Mouse (Mus musculus) cerebellum, postnatal 36 days (tissue): Measurements from ENCODE around the gene Pkp4.
A peak's percentile ranks its signal among the peaks of the same experiment; 100 is the strongest.

Source experiments
- DNase-seq, 2 experiments: peaks; one replicate each; pipeline ENCODE4 v3.0.0; 2021 to 2022; ENCODE audit warnings: mixed read lengths in 2 of 2

The Pkp4 gene

GRCm38 (mm10) chr2:59272713-59273112, 112.1 kb downstream of the Pkp4 start:
- peak; percentile 22 to 25 for DNase-seq

DNA sequence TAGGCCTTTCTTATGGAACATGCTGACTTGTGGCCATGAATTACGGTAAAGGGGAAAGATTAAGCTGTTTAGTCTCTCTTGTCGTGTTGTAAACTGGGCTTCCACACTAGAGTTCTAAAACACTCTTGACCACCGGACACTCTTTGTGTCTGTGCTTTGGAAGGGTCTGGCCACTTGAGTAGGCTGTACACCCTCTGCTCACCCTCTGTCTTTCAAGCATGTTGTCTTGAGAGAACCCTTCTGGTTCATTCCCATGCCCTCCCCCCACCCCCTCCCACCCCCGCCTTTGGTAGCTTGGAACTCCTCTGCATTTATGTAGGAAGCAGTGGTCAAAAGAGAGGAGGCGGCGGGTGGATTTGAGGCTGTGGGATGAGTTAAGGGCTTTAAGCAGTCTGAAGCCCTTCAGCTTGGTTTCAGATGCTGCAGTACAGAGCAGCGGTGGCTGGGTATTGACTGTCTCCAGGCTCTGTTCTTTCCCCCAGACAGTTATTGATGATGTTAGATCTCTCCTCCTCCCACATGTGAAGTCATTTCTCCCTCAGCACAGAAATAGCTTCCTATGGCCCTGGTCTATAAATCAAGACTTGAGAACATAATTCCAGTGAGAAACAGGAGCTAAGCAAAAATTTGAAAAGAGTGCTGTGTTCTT, 120.4 kb downstream of the Pkp4 start:
- DNase-seq, result no peak

DNA sequence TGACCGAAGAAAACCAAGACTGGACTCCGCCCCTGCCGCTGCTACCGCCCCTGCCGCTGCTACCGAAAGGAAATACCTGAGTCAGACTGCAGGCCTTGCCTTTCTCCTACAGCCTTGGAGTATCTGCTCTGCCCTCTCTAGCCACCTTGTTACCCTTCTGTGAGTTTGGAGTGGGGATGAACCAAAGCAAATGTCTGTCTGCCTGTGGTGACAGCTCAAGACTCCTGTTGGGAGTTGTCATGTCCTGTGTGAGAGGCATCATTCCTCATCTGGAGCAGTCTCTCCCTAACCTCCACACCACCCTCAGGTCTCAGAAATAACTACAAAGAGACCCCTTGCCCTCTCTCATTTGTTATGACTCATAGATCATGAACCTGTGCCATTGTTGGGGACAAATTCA, 122.3 kb downstream of the Pkp4 start:
- DNase-seq, result no peak

DNA sequence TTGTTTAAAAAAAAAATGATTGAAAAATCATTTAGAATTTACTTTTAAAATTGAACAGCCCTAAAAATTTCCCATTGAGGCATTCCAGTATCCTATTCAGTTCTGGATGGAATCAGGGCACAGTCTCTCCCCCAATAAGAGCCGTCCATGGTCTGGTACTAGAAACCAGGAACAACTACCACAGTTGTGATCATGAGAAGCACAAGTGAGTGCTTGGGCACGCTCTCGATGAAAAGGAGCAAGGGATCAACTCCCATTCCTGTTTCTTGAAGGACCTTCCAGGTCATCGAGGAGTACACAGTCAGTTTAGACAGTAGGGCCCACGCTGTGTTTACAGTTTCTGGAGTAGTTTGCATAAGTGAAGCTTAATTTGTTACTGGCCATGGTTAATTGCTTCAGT, 123.6 kb downstream of the Pkp4 start:
- no peak for DNase-seq

DNA sequence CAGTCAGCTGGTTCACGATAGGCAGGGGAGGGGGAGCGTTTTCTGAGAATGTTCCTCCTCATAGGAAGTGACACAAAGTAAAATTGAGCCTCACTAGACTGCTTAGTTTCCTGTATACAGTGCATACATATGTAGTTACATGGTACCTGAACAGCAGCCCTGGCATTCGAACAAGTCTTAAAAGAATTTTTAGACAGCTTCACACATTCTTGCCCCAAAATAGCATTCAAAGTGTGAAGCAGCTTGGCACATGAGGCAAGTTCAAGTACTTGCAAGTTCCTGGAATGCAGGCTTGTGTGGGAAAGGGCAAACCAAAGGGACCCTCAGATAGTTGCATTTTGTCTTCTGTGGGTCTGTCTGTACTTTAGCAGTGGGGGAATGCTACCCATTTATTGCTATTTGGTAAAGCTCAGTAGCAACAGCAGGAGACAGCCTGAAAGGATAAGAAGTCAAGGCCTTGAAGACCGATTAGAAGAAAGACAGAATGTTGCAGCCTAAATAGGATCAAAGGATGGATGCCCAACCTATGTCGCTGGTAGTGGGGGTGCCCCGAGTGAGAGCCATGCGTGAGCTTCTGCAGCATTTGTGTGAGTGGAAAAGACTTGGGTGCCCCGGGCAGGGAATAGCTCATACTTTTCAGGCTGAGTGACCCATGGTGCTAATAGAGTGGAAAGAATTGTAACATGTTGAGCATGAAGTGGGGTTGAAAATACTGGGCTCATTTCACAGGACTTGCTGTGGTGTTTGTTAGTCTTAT, 124.3 kb downstream of the Pkp4 start:
- DNase-seq, result no peak

GRCm38 (mm10) chr2:59285581-59285980, 124.9 kb downstream of the Pkp4 start:
- DNase-seq, result no peak

- DNase-seq, result peak; percentile 81 to 84
Observed at GRCm38 (mm10) chr2:59286247-59286646, 125.6 kb downstream of the Pkp4 start.

DNA sequence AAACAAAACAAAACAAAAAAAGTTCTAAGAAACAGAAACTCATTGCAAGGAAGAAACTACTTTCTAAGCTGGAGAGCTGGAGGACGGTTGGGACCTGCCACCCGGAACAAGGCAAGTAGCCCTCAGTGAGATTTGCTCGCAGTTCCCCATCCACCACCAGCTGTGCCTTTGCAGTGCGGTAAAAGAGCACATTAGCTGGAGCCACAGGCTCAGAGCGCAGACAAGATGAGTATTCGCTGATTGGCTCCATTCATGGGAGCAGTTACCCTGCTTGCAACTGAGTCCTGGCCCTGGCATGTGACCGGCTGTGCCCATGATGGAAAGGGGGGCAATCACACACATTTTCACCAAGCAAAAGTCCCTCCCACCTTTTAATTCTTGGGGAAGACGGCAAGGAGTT, 127.0 kb downstream of the Pkp4 start:
- no peak for DNase-seq

GRCm38 (mm10) chr2:59289411-59289810, 128.8 kb downstream of the Pkp4 start:
- DNase-seq, result no peak

- DNase-seq, result no peak
Observed at GRCm38 (mm10) chr2:59290391-59290790, 129.7 kb downstream of the Pkp4 start.

- DNase-seq, result no peak
Observed at GRCm38 (mm10) chr2:59299831-59300230, 139.2 kb downstream of the Pkp4 start.

- no peak for DNase-seq
Observed at GRCm38 (mm10) chr2:59301671-59302070, 141.0 kb downstream of the Pkp4 start.

GRCm38 (mm10) chr2:59302430-59302829, 141.8 kb downstream of the Pkp4 start:
- no peak for DNase-seq

DNA sequence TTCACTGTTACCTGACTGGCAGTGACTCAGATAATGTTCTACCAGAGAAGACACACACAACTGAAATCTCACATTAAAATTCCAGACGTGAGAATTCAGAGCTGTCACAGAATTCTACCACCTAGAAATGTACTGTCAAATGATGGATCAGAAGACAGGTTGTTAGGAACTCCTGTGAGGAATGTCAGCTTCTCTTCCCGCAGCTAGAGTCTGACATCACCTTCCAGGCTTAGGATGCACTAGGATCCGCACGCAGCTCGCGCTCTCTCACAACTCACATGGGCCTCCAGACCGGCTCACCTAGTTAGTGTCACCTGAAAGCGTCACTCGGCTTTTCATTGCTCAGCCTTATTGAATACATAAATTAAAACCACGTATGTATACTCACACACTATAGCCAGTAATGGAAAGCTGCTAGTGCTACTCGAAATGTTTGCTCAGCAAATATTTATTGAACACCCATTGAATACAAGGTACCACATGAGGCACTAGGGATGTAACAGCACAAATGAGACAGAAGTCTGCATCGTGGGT, 142.9 kb downstream of the Pkp4 start:
- no peak for DNase-seq

- DNase-seq, result no peak
Observed at GRCm38 (mm10) chr2:59307302-59307701, 146.7 kb downstream of the Pkp4 start.

DNA sequence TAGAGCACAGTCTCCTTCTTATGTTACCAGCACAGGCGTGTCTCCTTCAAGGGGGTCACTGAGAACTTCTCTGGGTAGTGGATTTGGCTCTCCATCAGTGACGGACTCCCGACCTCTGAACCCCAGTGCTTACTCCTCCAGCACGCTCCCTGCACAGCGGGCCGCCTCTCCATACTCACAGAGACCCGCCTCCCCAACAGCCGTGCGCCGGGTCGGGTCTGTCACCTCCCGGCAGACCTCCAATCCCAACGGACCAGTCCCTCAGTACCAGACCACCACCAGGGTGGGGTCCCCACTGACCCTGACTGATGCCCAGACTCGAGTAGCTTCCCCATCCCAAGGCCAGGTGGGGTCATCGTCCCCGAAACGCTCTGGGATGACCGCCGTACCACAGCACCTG, 147.4 kb downstream of the Pkp4 start:
- DNase-seq, result no peak

GRCm38 (mm10) chr2:59313293-59313692, 152.6 kb downstream of the Pkp4 start:
- DNase-seq, result no peak

- no peak for DNase-seq
Observed at GRCm38 (mm10) chr2:59318631-59319030, 158.0 kb downstream of the Pkp4 start.

DNA sequence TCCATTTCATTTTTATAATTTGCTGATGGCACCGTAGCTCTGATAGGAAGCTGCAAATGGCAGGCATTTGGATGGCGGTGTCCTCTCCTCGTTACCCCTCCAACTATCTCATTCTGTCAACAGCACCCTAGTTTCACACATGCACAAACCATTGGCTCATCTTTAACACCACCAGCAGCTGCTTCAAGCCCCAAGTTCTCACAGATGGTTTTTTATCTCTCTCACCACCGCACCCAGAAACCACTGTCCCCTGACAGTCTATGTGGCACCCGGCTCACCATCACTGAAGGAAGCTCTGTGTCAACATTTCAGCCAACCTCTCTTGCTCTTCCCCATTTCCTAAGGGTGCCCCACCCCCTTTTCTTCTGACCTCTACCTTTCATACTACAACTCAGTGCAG, 167.3 kb downstream of the Pkp4 start:
- no peak for DNase-seq

DNA sequence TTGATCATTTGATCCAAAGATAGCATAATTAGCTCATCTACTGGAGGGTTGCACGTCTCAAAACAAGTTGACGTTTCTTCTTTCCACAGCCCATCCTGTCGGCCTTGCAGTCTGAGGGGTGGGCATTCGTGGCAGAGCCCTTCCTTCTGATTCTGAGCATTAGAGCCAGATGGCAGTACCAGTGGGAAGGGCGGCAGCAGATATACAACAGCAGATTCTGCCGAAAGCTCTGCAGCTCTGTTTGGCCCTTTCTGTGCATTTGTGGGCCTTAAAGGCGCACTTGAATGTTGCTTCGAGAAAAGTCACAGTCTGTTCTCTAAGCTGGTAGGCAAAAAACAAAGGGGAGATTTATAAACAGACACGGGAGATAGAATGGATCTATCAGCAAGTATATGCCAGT, 170.4 kb downstream of the Pkp4 start:
- DNase-seq, result no peak

DNA sequence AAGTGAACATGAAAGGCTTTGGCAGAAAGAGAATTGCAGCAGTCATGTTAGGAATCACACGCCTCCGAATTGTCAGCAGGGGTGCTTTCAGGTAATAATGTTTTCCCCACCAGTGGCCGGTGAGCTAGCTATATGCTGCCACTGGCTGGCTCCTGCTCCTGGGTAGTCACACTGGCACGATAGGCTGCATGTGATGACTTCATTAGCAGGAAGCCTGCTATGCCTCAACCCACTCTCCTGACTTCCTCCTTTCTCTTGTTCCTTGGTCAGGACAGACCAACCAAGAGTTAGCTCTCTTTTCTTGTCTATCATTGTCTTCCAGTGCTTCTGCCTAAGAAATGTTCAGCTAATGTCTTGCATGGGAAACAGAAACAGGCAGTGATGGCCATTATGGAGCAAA, 171.9 kb downstream of the Pkp4 start:
- no peak for DNase-seq

DNA sequence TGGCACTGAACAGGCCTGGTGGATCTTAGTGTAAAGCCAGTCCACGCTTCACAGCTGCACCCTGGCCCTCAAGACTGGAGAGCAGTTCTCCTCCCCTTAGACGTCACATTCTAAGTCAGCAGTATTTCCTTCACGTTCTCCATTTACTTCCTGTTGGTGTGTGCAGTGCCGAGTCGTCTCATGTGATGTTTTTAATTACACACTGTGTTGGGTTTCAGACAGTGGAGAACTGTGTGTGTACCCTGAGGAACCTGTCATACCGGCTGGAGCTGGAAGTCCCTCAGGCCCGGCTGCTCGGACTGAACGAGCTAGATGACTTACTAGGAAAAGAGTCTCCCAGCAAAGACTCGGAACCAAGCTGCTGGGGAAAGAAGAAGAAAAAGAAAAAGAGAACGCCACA, 177.9 kb downstream of the Pkp4 start:
- DNase-seq, result peak in 1 of 2 experiments; percentile 31

DNA sequence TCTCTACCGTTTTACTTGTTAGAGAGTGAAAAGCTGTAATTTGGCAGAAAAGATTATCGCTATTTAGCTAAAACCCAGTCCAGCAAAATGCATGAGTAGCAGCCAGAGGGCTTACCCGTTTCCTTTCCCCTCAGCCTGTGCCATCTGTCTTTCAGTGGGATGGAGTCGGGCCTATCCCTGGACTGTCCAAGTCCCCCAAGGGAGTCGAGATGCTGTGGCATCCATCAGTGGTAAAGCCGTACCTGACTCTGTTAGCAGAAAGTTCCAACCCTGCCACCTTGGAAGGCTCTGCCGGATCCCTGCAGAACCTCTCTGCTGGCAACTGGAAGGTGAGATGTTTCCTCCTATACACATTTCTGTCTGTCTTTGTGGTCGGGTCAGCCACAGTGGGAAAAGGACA, 178.3 kb downstream of the Pkp4 start:
- peak; percentile 43 to 51 for DNase-seq

DNA sequence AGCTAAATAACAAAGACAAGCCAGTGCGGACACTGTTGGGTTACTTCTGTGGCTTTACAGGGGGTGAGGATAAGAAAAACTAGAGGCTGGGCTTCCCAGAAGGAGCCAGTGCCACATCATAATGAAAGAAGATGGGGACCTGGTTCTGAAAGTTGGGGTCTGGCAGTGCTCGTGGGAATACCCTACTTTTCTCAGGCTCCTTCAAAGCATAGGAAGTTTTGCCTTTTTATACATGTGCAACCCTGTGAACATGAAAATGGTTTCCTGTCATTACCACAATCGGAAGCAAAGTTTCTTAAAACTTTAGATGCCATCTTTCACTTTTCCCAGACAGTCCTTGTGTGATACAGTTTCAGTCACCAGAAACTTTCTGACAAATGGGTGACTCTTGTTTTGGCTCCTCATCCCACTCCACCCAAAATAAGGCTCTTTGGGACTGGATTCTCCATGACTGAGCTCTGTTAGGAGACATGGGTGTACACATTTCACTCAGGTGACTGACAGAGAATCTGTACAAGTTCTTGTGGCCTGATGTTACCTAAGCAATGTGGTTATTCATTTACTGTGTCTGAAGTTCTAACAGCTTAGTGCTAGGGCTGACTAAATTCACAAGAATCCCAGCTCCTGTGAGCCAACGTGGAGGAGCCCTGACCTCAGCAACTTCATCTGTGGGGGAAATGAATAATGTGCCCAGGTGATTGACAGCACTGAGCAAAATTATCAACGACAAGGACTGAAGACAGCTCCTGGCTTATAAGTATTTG, 179.3 kb downstream of the Pkp4 start:
- no peak for DNase-seq
